Mouse (Mus musculus) limb, embryonic 14.5 days (tissue): ENCODE measurements around the gene Amy1. TPM values are rescaled to one million over a fixed set of nuclear protein-coding genes. Genes with fewer than 3 reads are reported as not detected.
"Not testable (repeated sequence)": the region's sequence is repeated elsewhere in the genome, so short reads cannot be mapped to it uniquely, and the experiment has no call there.

Experiments
- ATAC-seq: fragments of 200-750 bp; cut with Nextera tagmentation; 2 replicates; pipeline ENCODE4 v1.8.0; 2017; ENCODE audit warnings: low read depth, moderate number of reproducible peaks, moderate TSS enrichment; ENCODE audit not compliant: low FRiP score
- DNase-seq: peaks from one replicate; pipeline ENCODE4 v3.0.0-alpha.2; 2015; ENCODE audit warnings: low spot score
- H3K27ac ChIP-seq: fragments of 300-500 bp; sonication (generic); replicated peaks from 2 replicates; pipeline ENCODE4 v1.5.1; 2014; ENCODE audit warnings: low read depth, mild to moderate bottlenecking, low read length, moderate library complexity, mixed read lengths
- H3K27me3 ChIP-seq: fragments of 300-500 bp; sonication (generic); 2 replicates; pipeline ENCODE4 v1.6.1; 2014; ENCODE audit warnings: low read length, mixed read lengths; ENCODE audit not compliant: control insufficient read depth, insufficient read depth
- H3K36me3 ChIP-seq: fragments of 300-500 bp; sonication (generic); 2 replicates; pipeline ENCODE4 v1.6.1; 2014; ENCODE audit warnings: mild to moderate bottlenecking, low read length, moderate library complexity, mixed read lengths; ENCODE audit not compliant: control insufficient read depth, insufficient read depth
- H3K4me1 ChIP-seq: fragments of 300-500 bp; sonication (generic); 2 replicates; pipeline ENCODE4 v1.6.1; 2014; ENCODE audit warnings: antibody characterized with exemption, low read length, mixed read lengths; ENCODE audit not compliant: control insufficient read depth, insufficient read depth
- H3K4me2 ChIP-seq: fragments of 300-500 bp; sonication (generic); replicated peaks from 2 replicates; pipeline ENCODE4 v1.6.1; 2014; ENCODE audit warnings: low read depth, mild to moderate bottlenecking, low read length, moderate library complexity; ENCODE audit not compliant: severe bottlenecking
- H3K4me3 ChIP-seq: fragments of 300-500 bp; sonication (generic); replicated peaks from 2 replicates; pipeline ENCODE4 v1.5.1; 2014; ENCODE audit warnings: low read length
- H3K9ac ChIP-seq: fragments of 300-500 bp; sonication (generic); 2 replicates; pipeline ENCODE4 v1.6.1; 2014; ENCODE audit warnings: mild to moderate bottlenecking, low read depth, low read length, moderate library complexity; ENCODE audit not compliant: severe bottlenecking
- H3K9me3 ChIP-seq: fragments of 300-500 bp; sonication (generic); 2 replicates; pipeline ENCODE4 v1.6.1; 2016; ENCODE audit warnings: low read length; ENCODE audit not compliant: control insufficient read depth
- POLR2A ChIP-seq: fragments of 200-500 bp; IDR thresholded peaks from 2 replicates; pipeline ENCODE4 v1.8.0; 2012; ENCODE audit warnings: inconsistent platforms, mild to moderate bottlenecking, moderate library complexity, borderline replicate concordance; ENCODE audit not compliant: insufficient read depth, insufficient read length; ENCODE audit errors: extremely low read depth
- WGBS: fragments of 180-500 bp; shearing (Covaris S2); extraction: QIAGEN DNeasy Blood & Tissue Kit; methylation state at CpG from one replicate; pipeline ENCODE4 v1.1.7; 2014; 5-methylcytosine and 5-hydroxymethylcytosine counted together
- polyA plus RNA-seq, 2 experiments: library from polyadenylated mRNA; depleted of rRNA in 1 of 2; stranded (reverse) in 1 of 2; unstranded in 1 of 2; fragments of >200 nt; fragmentation: Nextera tagmentation in 1 of 2; extraction: Ambion mirVana in 1 of 2; gene quantifications; 2 replicates each; pipeline versions ENCODE4 v1.2.1 to v1.2.3; 2012 to 2014

The Amy1 gene
- polyA plus RNA-seq, 2 experiments: 3.2 to 5.9 TPM

DNA sequence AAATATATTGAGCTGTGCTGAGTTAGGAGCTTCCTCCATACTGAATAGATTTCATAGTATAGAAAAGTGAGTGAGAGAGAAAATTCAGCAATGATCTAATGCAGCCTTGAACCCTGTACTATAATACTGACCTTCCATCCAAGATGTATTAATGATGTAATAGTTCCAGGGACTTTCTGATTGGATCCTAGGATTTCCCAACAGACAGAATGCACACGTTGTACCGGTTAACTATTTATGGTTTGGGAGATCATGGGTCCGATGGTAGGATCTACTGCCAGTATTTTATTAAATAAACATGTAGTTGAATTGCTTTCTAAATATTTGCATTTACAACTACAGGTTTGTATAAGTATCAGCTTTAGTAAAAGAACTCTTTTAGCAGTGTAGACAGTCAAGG lies 34.3 kb downstream of the Amy1 start:
- no peak overlapping the region for H3K4me3 ChIP-seq
- ATAC-seq: no peak

DNA sequence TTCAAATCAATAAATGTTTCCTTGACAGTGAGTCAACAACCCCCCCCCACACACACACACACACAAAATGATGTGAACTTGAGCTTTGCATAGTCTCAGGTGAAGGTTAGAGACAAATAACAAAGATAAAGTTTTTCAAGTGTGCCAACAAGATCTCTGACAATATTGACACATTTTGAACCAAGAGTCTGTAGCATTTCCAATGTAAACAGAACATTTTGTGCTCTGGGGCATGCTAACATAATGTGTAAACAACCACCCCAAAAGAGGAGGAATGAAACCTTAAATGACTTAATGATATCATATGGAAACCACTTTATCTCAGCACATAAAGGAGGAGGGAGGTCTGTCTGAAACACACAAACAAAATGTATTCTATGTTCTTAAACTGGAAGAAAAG lies 66.8 kb downstream of the Amy1 start:
- Histone ChIP-seq H3K4me3 (no peak overlapping the region), H3K27ac (no peak overlapping the region), H3K27me3 (no peaks in the 10 kb centered on the region), H3K4me2 (no peak overlapping the region), H3K9me3 (no peaks in the 10 kb centered on the region), H3K9ac (no peak overlapping the region), H3K36me3 (no peaks in the 10 kb centered on the region), H3K4me1 (no peaks in the 10 kb centered on the region)
- TF ChIP-seq POLR2A: no peak
- DNase-seq: no peak
- no peak for ATAC-seq

More for the DNA sequence above, 34.3 kb downstream of the Amy1 start:
- H3K4me2 ChIP-seq: no peak overlapping the region
- H3K27me3 ChIP-seq: no peaks in the 10 kb centered on the region
- H3K27ac ChIP-seq: no peak overlapping the region
- TF ChIP-seq POLR2A: no peak
- DNase-seq: no peak
- H3K9ac ChIP-seq: no peak overlapping the region
- H3K9me3 ChIP-seq: no peaks in the 10 kb centered on the region; the same call in 1 of the 2 replicates
- WGBS: 76% methylated on average over 3 of the region's 3 CpGs
- H3K36me3 ChIP-seq: no peaks in the 10 kb centered on the region
- H3K4me1 ChIP-seq: no peaks in the 10 kb centered on the region

DNA sequence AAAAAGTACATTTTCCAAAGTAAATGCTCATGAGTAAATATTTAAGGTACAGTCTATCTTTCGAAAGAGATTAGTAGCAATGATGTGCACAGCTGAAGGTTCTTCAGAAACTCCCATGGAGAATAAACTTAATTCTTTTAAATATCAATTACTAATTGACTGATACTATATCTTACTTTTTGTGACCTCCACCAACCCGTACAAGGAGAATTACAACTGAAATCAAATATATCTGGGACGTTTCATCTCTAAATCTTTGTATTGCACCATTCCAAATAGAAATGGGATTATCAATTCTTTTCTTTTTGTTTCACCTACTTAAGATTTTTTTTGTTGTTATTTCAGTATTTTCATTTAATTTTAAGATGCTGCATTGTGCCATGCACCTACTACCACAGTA lies 74.2 kb downstream of the Amy1 start, which contains the start of gene Amy2a1:
Gene Amy2a1, minus strand, starts transcription at position 101 of the 400 bp plus-strand sequence.
- H3K36me3 ChIP-seq, ATAC-seq, DNase-seq, H3K9me3 ChIP-seq, H3K4me3 ChIP-seq, H3K9ac ChIP-seq, H3K27ac ChIP-seq, H3K27me3 ChIP-seq, H3K4me2 ChIP-seq, H3K4me1 ChIP-seq: not testable (repeated sequence)
- WGBS: 92% methylated on average over 2 of the region's 3 CpGs

Other genes with a start within 250 kb of the Amy1 start
- not detected in 2 replicates for gene Amy2a1, start 74.3 kb downstream of the Amy1 start, polyA plus RNA-seq (2012; rRNA removed)
- not detected in 2 replicates for gene Amy2a1, start 74.3 kb downstream of the Amy1 start, polyA plus RNA-seq (2014; fragmentation: Nextera tagmentation; extraction: Ambion mirVana)
- 23.4 and 34.9 TPM in 2 replicates for gene Rnpc3, start 23.4 kb upstream of the Amy1 start, polyA plus RNA-seq (2012; rRNA removed)
- 35.8 TPM in 2 replicates for gene Rnpc3, start 23.4 kb upstream of the Amy1 start, polyA plus RNA-seq (2014; fragmentation: Nextera tagmentation; extraction: Ambion mirVana)